Mouse (Mus musculus) A20 (cell line): ENCODE measurements at regions not wholly inside any gene's neighbourhood (a gene's known extent, or its start where the extent isn't known, plus 50 kb on each side); places are given as distances from the start of the nearest gene placed in this dataset.
A peak's percentile ranks its signal among the peaks of the same experiment; 100 is the strongest.

Experiments used
- DNase-seq: peaks from one replicate; pipeline ENCODE4 v3.0.0-alpha.2; 2011; ENCODE audit warnings: low read depth, low spot score

GRCm38 (mm10) chr13:105377038-105377437 is 66.4 kb upstream of the Htr1a start:
- peak; percentile 3 for DNase-seq

- no peak for DNase-seq
These were observed 64.9 kb upstream of the Htr1a start for GRCm38 (mm10) chr13:105378587-105378986.

GRCm38 (mm10) chr13:105387016-105387772 is 56.2 kb upstream of the Htr1a start:
- DNase-seq: no peak
